Mouse (Mus musculus): ENCODE results near the gene Ebf1. TPM values are rescaled to one million over a fixed set of nuclear protein-coding genes. Genes with fewer than 3 reads are reported as not detected.

The Ebf1 gene
- 1 to 10 TPM in 1 of 2 experiments, under 1 TPM in 1; 0.52 to 4.5 TPM for total RNA-seq (2023)

GRCm38 (mm10) chr11:44616788-44617712, at the start of gene Ebf1:
Gene Ebf1, plus strand, starts transcription at chr11:44617317.

Other genes starting within 250 kb of the Ebf1 start
- 1 to 10 TPM in 1 of 2 experiments, under 1 TPM in 1; 0.52 to 1.2 TPM for gene Il12b, start 217.3 kb upstream of the Ebf1 start, total RNA-seq (2023)
- gene Ublcp1, start 146.8 kb upstream of the Ebf1 start, total RNA-seq (2023): 10 to 100 TPM; 18.0 to 20.9 TPM
- 100 to 1,000 TPM in 1 of 2 experiments, 10 to 100 TPM in 1; 92.8 to 107 TPM for gene Rnf145, start 98.4 kb upstream of the Ebf1 start, total RNA-seq (2023)